Mouse (Mus musculus): ENCODE results near the gene Olfr558. TPM values are rescaled to one million over a fixed set of nuclear protein-coding genes. Genes with fewer than 3 reads are reported as not detected.
A peak's percentile ranks its signal among the peaks of the same experiment; 100 is the strongest.

Gene Olfr558
- polyA plus RNA-seq (2014; fragmentation: Nextera tagmentation; extraction: Ambion mirVana) = 0.75 and 1.4 TPM in 2 replicates

- Histone ChIP-seq H3K9me3 (ENCODE audit: control insufficient read depth, low read length) (no peaks in the 10 kb centered on the region), H3K9ac (ENCODE audit: low read depth, low read length) (no peak within 1 kb of the TSS), H3K4me1 (ENCODE audit: control insufficient read depth, insufficient read depth, low read length) (no peaks in the 10 kb centered on the region), H3K27me3 (replicated peaks; ENCODE audit: control insufficient read depth, insufficient read depth, low read length) (no peaks in the 10 kb centered on the region), H3K27ac (replicated peaks; ENCODE audit: low read depth, low read length) (no peak within 1 kb of the TSS), H3K4me3 (ENCODE audit: low read depth, low read length) (no peak within 1 kb of the TSS), H3K36me3 (ENCODE audit: control insufficient read depth, insufficient read depth, low read length) (no peaks in the 10 kb centered on the region), H3K4me2 (ENCODE audit: low read depth, low read length) (no peak within 1 kb of the TSS)
- DNase-seq (ENCODE audit: low spot score) (no peak), ATAC-seq (ENCODE audit: low read depth) (no peak)
Observed at GRCm38 (mm10) chr7:102701915-102702314, at the start of gene Olfr558. TSS of gene Olfr558 (plus strand) at chr7:102702215.

DNA sequence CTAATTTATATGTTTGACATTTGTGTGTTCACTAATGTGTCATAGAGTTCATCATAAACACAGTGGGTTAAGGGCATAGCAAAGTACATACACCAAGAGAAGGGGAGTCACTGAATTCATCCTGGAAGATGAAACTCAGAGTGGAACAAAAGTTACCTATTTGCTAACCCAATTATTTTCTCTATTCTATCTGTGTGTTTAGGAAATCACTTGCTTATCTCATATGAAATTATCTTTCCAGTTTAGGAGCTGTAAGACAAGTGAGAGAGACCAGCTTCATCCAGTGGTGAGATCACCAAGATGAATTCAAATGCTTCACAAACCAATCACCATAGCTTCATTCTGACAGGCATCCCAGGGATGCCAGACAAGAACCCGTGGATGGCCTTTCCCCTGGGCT, 43.5 kb upstream of the Olfr558 start, which contains the start of gene Olfr555:
Gene Olfr555, plus strand, starts transcription at position 301 of the 400 bp plus-strand sequence.
- Histone ChIP-seq H3K9me3 (ENCODE audit: control insufficient read depth, low read length) (no peaks in the 10 kb centered on the region), H3K4me2 (ENCODE audit: low read depth, low read length) (no peak within 1 kb of the TSS), H3K27ac (replicated peaks; ENCODE audit: low read depth, low read length) (no peak within 1 kb of the TSS), H3K27me3 (replicated peaks; ENCODE audit: control insufficient read depth, insufficient read depth, low read length) (no peaks in the 10 kb centered on the region), H3K4me1 (ENCODE audit: control insufficient read depth, insufficient read depth, low read length) (no peaks in the 10 kb centered on the region), H3K9ac (ENCODE audit: low read depth, low read length) (no peak within 1 kb of the TSS), H3K4me3 (ENCODE audit: low read depth, low read length) (no peak within 1 kb of the TSS), H3K36me3 (ENCODE audit: control insufficient read depth, insufficient read depth, low read length) (no peaks in the 10 kb centered on the region)
- no peak for DNase-seq (ENCODE audit: low spot score)
- WGBS = 69% methylated on average over 1 of the region's 1 CpGs
- no peak for ATAC-seq (ENCODE audit: low read depth)

DNA sequence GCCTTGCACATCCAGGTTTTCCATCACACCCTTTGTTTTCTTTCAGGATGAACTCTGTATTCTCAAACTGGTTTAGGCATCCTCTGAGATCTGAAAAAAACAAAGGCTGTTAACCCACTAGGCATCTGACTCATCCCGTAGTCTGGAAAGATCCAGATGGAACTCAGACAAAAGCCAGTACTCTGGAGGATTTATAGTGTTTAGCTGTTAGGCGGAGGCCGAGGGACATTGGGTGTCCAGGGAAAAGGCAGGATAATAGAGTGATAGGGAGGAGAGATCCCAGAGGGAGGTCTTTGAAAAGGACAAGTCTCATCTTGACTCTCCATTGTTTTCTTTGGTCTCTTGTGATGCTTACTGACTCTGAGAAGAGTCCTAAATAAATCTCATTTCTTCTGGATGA, 37.4 kb upstream of the Olfr558 start, which contains the start of gene Olfr556:
Gene Olfr556, plus strand, starts transcription at position 301 of the 400 bp plus-strand sequence.
- WGBS = 68% methylated on average over 3 of the region's 3 CpGs

DNA sequence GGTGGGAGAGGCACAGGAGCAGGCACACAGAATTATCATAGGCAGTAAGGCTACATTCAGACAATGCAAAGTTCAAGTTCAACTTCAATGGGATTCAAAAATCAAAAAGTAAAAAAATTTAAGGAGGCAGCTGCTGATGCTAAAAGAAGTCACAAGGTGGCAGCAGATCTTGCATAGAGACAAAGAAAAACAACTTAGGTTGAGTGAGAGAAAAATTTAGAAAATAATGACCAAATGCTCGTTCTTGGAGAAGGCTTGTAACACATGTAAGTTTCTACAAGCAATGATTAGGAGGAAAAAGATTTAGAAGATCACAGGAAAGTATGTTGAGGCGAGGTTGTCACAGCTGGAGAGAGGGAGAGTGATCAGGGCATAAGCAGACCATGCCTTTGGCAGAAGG, 36.6 kb upstream of the Olfr558 start:
- ATAC-seq (ENCODE audit: low read depth) = no peak
- no peaks in the 10 kb centered on the region for H3K4me1 ChIP-seq (ENCODE audit: control insufficient read depth, insufficient read depth, low read length)

More for the DNA sequence above, 37.4 kb upstream of the Olfr558 start, which contains the start of gene Olfr556:
- no peak for DNase-seq (ENCODE audit: low spot score)
- Histone ChIP-seq H3K36me3 (ENCODE audit: control insufficient read depth, insufficient read depth, low read length) (no peaks in the 10 kb centered on the region), H3K27me3 (replicated peaks; ENCODE audit: control insufficient read depth, insufficient read depth, low read length) (no peaks in the 10 kb centered on the region), H3K9me3 (ENCODE audit: control insufficient read depth, low read length) (no peaks in the 10 kb centered on the region), H3K9ac (ENCODE audit: low read depth, low read length) (no peak within 1 kb of the TSS), H3K27ac (replicated peaks; ENCODE audit: low read depth, low read length) (no peak within 1 kb of the TSS), H3K4me1 (ENCODE audit: control insufficient read depth, insufficient read depth, low read length) (no peaks in the 10 kb centered on the region), H3K4me3 (ENCODE audit: low read depth, low read length) (no peak within 1 kb of the TSS), H3K4me2 (ENCODE audit: low read depth, low read length) (no peak within 1 kb of the TSS)
- no peak for ATAC-seq (ENCODE audit: low read depth)

GRCm38 (mm10) chr7:102676225-102676624, 25.8 kb upstream of the Olfr558 start:
- no peaks in the 10 kb centered on the region for H3K4me1 ChIP-seq (ENCODE audit: control insufficient read depth, insufficient read depth, low read length)
- 89% methylated on average over 2 of the region's 2 CpGs for WGBS
- no peaks in the 10 kb centered on the region for H3K9me3 ChIP-seq (ENCODE audit: control insufficient read depth, low read length)
- no peak overlapping the region for H3K4me3 ChIP-seq (ENCODE audit: low read depth, low read length)
- ATAC-seq (ENCODE audit: low read depth) (no peak), DNase-seq (ENCODE audit: low spot score) (no peak)
- H3K4me2 ChIP-seq (ENCODE audit: low read depth, low read length) = no peak overlapping the region
- no peak overlapping the region for H3K9ac ChIP-seq (ENCODE audit: low read depth, low read length)
- no peaks in the 10 kb centered on the region for H3K27me3 ChIP-seq (replicated peaks; ENCODE audit: control insufficient read depth, insufficient read depth, low read length)
- H3K27ac ChIP-seq (replicated peaks; ENCODE audit: low read depth, low read length) = no peak overlapping the region
- 0 out of 2 replicates have a peak, but pooled peaks cover 5% of the 10 kb centered on the region for H3K36me3 ChIP-seq (ENCODE audit: control insufficient read depth, insufficient read depth, low read length)

More for the DNA sequence above, 36.6 kb upstream of the Olfr558 start:
- 32% methylated on average over 2 of the region's 2 CpGs for WGBS
- no peaks in the 10 kb centered on the region for H3K36me3 ChIP-seq (ENCODE audit: control insufficient read depth, insufficient read depth, low read length)
- H3K9me3 ChIP-seq (ENCODE audit: control insufficient read depth, low read length) = no peaks in the 10 kb centered on the region
- no peaks in the 10 kb centered on the region for H3K27me3 ChIP-seq (replicated peaks; ENCODE audit: control insufficient read depth, insufficient read depth, low read length)
- H3K27ac ChIP-seq (replicated peaks; ENCODE audit: low read depth, low read length) = no peak overlapping the region
- H3K9ac ChIP-seq (ENCODE audit: low read depth, low read length) = no peak overlapping the region
- DNase-seq (ENCODE audit: low spot score) = peak; percentile 29
- no peak overlapping the region for H3K4me2 ChIP-seq (ENCODE audit: low read depth, low read length)
- H3K4me3 ChIP-seq (ENCODE audit: low read depth, low read length) = no peak overlapping the region

- Histone ChIP-seq H3K36me3 (ENCODE audit: control insufficient read depth, insufficient read depth, low read length) (0 out of 2 replicates have a peak, but pooled peaks cover 5% of the 10 kb centered on the region), H3K27me3 (replicated peaks; ENCODE audit: control insufficient read depth, insufficient read depth, low read length) (no peaks in the 10 kb centered on the region), H3K4me1 (ENCODE audit: control insufficient read depth, insufficient read depth, low read length) (no peaks in the 10 kb centered on the region), H3K4me3 (ENCODE audit: low read depth, low read length) (no peak overlapping the region), H3K4me2 (ENCODE audit: low read depth, low read length) (no peak overlapping the region), H3K9ac (ENCODE audit: low read depth, low read length) (no peak overlapping the region), H3K27ac (replicated peaks; ENCODE audit: low read depth, low read length) (no peak overlapping the region), H3K9me3 (ENCODE audit: control insufficient read depth, low read length) (no peaks in the 10 kb centered on the region)
- WGBS = 79% methylated on average over 1 of the region's 1 CpGs
- no peak for ATAC-seq (ENCODE audit: low read depth)
- DNase-seq (ENCODE audit: low spot score) = no peak
Observed at GRCm38 (mm10) chr7:102681916-102682315, 20.1 kb upstream of the Olfr558 start.

DNA sequence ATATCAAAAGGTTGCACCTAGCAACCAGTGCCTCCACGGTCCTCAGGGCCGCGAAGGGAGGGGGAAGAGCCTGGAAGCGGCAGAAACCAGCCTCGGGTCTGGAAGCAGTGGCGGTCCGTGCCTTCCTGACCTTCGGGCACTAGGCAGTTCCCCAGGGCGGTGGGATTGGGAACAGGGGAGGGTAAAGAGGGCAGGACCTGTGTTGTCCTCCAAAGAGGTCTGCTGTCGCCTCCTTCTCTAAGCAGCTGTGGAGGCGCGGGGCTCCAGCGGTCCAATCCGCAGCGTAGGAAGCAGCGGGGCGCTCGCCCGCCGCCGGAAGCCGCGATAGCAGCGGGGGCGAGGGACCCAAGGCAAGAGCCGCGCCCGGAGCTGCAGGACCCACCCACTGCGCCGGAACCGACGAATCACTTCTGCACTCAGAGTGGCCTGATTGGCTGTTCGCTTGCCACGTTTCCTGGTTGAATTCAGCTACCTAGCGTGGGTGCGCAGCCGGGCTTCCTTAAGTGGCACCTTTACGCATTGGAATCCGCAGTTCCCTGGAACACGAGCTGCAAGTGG, 15.0 kb upstream of the Olfr558 start, which contains the start of gene Trim68:
Gene Trim68, minus strand, starts transcription at position 384 of the 558 bp plus-strand sequence.
- peak; percentile 100 for ATAC-seq (ENCODE audit: low read depth)
- under 1% methylated on average over 36 of the region's 40 CpGs for WGBS

GRCm38 (mm10) chr7:102695358-102696125, 6.5 kb upstream of the Olfr558 start, which contains the start of gene Olfr557:
TSS of gene Olfr557 (plus strand) at chr7:102695910.
- no peaks in the 10 kb centered on the region for H3K27me3 ChIP-seq (replicated peaks; ENCODE audit: control insufficient read depth, insufficient read depth, low read length)
- H3K9me3 ChIP-seq (ENCODE audit: control insufficient read depth, low read length) = no peaks in the 10 kb centered on the region
- no peak for DNase-seq (ENCODE audit: low spot score)
- no peaks in the 10 kb centered on the region for H3K4me1 ChIP-seq (ENCODE audit: control insufficient read depth, insufficient read depth, low read length)
- no peaks in the 10 kb centered on the region for H3K36me3 ChIP-seq (ENCODE audit: control insufficient read depth, insufficient read depth, low read length)
- H3K27ac ChIP-seq (replicated peaks; ENCODE audit: low read depth, low read length) = no peak within 1 kb of the TSS
- H3K4me3 ChIP-seq (ENCODE audit: low read depth, low read length) = no peak within 1 kb of the TSS
- no peak for ATAC-seq (ENCODE audit: low read depth)
- no peak within 1 kb of the TSS for H3K9ac ChIP-seq (ENCODE audit: low read depth, low read length)
- H3K4me2 ChIP-seq (ENCODE audit: low read depth, low read length) = no peak within 1 kb of the TSS
- 78% methylated on average over 5 of the region's 5 CpGs for WGBS

More for the DNA sequence above, 15.0 kb upstream of the Olfr558 start, which contains the start of gene Trim68:
- Histone ChIP-seq H3K9me3 (ENCODE audit: control insufficient read depth, low read length) (no peaks in the 10 kb centered on the region), H3K36me3 (ENCODE audit: control insufficient read depth, insufficient read depth, low read length) (no peaks in the 10 kb centered on the region), H3K4me1 (ENCODE audit: control insufficient read depth, insufficient read depth, low read length) (no peaks in the 10 kb centered on the region), H3K9ac (ENCODE audit: low read depth, low read length) (peak within 1 kb of the TSS; percentile 81), H3K4me3 (ENCODE audit: low read depth, low read length) (peak within 1 kb of the TSS; percentile 68), H3K27ac (replicated peaks; ENCODE audit: low read depth, low read length) (peak within 1 kb of the TSS; percentile 86), H3K4me2 (ENCODE audit: low read depth, low read length) (peak within 1 kb of the TSS; percentile 69), H3K27me3 (replicated peaks; ENCODE audit: control insufficient read depth, insufficient read depth, low read length) (no peaks in the 10 kb centered on the region)
- DNase-seq (ENCODE audit: low spot score) = peak; percentile 98
